14 mouse cellular contexts compared by ENCODE assay signal in the genomic region with DNA sequence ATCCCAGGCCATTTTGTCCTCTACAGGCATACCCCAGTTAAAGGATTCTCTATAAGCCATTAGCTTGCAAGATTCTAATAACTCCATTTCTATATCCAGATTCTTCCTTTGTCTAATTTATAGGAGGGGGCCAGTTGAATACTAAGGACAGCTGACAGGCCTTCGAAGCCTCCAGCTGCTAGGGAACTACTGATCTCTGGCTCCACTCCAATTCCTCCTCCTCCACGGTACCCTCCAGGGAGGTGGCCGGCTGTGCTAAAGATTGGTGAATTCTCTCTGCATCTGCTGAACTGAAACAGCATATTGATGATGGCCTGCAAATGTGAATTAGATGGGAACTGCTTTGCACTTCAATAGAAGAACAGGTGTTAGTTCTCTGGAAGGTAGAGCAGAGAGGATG.
DNase-seq lines count a peak whose midpoint lies in the region; ATAC-seq and TF ChIP-seq lines count a peak whose summit lies in the region.
"Had no signal": no experiment of that assay in that cellular context is flagged by ENCODE, and none has a peak within 500 bp of the region (broad histone marks: within the 10 kb centered on the region; RNA-seq: fewer than 3 reads in every experiment).

No protein-coding gene starts in this region.

- no peak overlapping the region for H3K4me3 ChIP-seq in midbrain, embryonic 12.5 days
- no peak overlapping the region for H3K4me3 ChIP-seq in midbrain, embryonic 11.5 days (ENCODE audit: low read depth, low read length)
- no peak overlapping the region for H3K4me3 ChIP-seq in forebrain, embryonic 16.5 days (replicated peaks; ENCODE audit: low read length)
- H3K4me3 ChIP-seq in hindbrain, postnatal 0 days (ENCODE audit: low read length): no peak overlapping the region
- H3K4me3 ChIP-seq: left cerebral cortex, adult 2 months had no signal

- peaks cover 12% of the 10 kb centered on the region for H3K4me1 ChIP-seq in midbrain, embryonic 12.5 days
- no peaks in the 10 kb centered on the region for H3K4me1 ChIP-seq in midbrain, embryonic 11.5 days (ENCODE audit: control insufficient read depth, insufficient read depth, low read length)
- peaks cover 3% of the 10 kb centered on the region; the same call in 1 of the 2 replicates for H3K4me1 ChIP-seq in forebrain, embryonic 16.5 days (replicated peaks; ENCODE audit: control insufficient read depth, insufficient read depth, low read length)
- H3K4me1 ChIP-seq in hindbrain, postnatal 0 days (ENCODE audit: insufficient read depth, low read length): no peaks in the 10 kb centered on the region

- peak; percentile 65; the same call in 1 of the 2 replicates for ATAC-seq in midbrain, embryonic 12.5 days (ENCODE audit: low FRiP score, low read depth)
- ATAC-seq in midbrain, embryonic 11.5 days (ENCODE audit: low FRiP score): no peak
- ATAC-seq in forebrain, embryonic 16.5 days: peak; percentile 67; the same call in 1 of the 2 replicates
- peak; percentile 62 for ATAC-seq in hindbrain, postnatal 0 days
- ATAC-seq: CD4-positive, CD25-positive, alpha-beta regulatory T cell, adult 4 months had no signal

- no peak overlapping the region for H3K9ac ChIP-seq in midbrain, embryonic 12.5 days (replicated peaks)
- no peak overlapping the region for H3K9ac ChIP-seq in midbrain, embryonic 11.5 days (ENCODE audit: low read length)
- H3K9ac ChIP-seq in forebrain, embryonic 16.5 days (replicated peaks; ENCODE audit: low read depth, low read length): no peak overlapping the region
- no peak overlapping the region for H3K9ac ChIP-seq in hindbrain, postnatal 0 days (replicated peaks; ENCODE audit: low read length)

- H3K36me3 ChIP-seq in midbrain, embryonic 12.5 days: no peaks in the 10 kb centered on the region
- no peaks in the 10 kb centered on the region for H3K36me3 ChIP-seq in midbrain, embryonic 11.5 days (ENCODE audit: control insufficient read depth, insufficient read depth, low read length)
- no peaks in the 10 kb centered on the region for H3K36me3 ChIP-seq in forebrain, embryonic 16.5 days (ENCODE audit: control insufficient read depth, insufficient read depth)
- no peaks in the 10 kb centered on the region for H3K36me3 ChIP-seq in hindbrain, postnatal 0 days (ENCODE audit: insufficient read depth, low read length)

- no peak for DNase-seq in midbrain, embryonic 11.5 days (ENCODE audit: low spot score, missing footprints)
- peak; percentile 75 for DNase-seq in hindbrain, postnatal 0 days (ENCODE audit: low spot score)
- peak; percentile 24 for DNase-seq in retina, postnatal 1 day
- no peak for DNase-seq in adrenal gland, adult 18-20 months (ENCODE audit: low spot score in 2 of 2)
- no peak for DNase-seq in heart, postnatal 4 days
- DNase-seq: cerebellum, adult 9-10 months; heart, postnatal 14 days; kidney, adult 11 months; kidney, postnatal 4 days; thymus, adult 2 months had no signal

- no peaks in the 10 kb centered on the region for H3K27me3 ChIP-seq in midbrain, embryonic 12.5 days
- H3K27me3 ChIP-seq in midbrain, embryonic 11.5 days (ENCODE audit: control insufficient read depth, insufficient read depth, low read length): no peaks in the 10 kb centered on the region
- H3K27me3 ChIP-seq in forebrain, embryonic 16.5 days (replicated peaks; ENCODE audit: control insufficient read depth, insufficient read depth, low read length): no peaks in the 10 kb centered on the region
- no peaks in the 10 kb centered on the region for H3K27me3 ChIP-seq in hindbrain, postnatal 0 days (ENCODE audit: insufficient read depth, low read length)

- H3K4me2 ChIP-seq in midbrain, embryonic 12.5 days (replicated peaks): no peak overlapping the region
- no peak overlapping the region for H3K4me2 ChIP-seq in midbrain, embryonic 11.5 days
- H3K4me2 ChIP-seq in forebrain, embryonic 16.5 days (ENCODE audit: low read length): no peak overlapping the region
- H3K4me2 ChIP-seq in hindbrain, postnatal 0 days (ENCODE audit: low read depth, low read length): no peak overlapping the region

- no peak for TF ChIP-seq CTCF in hindbrain, postnatal 0 days (IDR thresholded peaks at IDR 0.05; ENCODE audit: low read depth)

- 53% methylated on average over 3 of the region's 3 CpGs for WGBS in midbrain, embryonic 12.5 days
- 51% methylated on average over 3 of the region's 3 CpGs for WGBS in midbrain, embryonic 11.5 days
- 10% methylated on average over 3 of the region's 3 CpGs for WGBS in forebrain, embryonic 16.5 days
- WGBS in hindbrain, postnatal 0 days: 7% methylated on average over 3 of the region's 3 CpGs

- no peaks in the 10 kb centered on the region for H3K9me3 ChIP-seq in midbrain, embryonic 12.5 days
- no peaks in the 10 kb centered on the region for H3K9me3 ChIP-seq in midbrain, embryonic 11.5 days (ENCODE audit: control insufficient read depth, low read length)
- H3K9me3 ChIP-seq in forebrain, embryonic 16.5 days (ENCODE audit: control insufficient read depth, low read length): no peaks in the 10 kb centered on the region
- no peaks in the 10 kb centered on the region for H3K9me3 ChIP-seq in hindbrain, postnatal 0 days (ENCODE audit: low read length)

- peak overlapping the region; percentile 47 for H3K27ac ChIP-seq in midbrain, embryonic 12.5 days (replicated peaks)
- H3K27ac ChIP-seq in midbrain, embryonic 11.5 days (ENCODE audit: low read depth, low read length): no peak overlapping the region
- H3K27ac ChIP-seq in forebrain, embryonic 16.5 days (ENCODE audit: low read length): no peak overlapping the region
- no peak overlapping the region for H3K27ac ChIP-seq in hindbrain, postnatal 0 days
- H3K27ac ChIP-seq: left cerebral cortex, adult 2 months had no signal

Comparison
In these comparisons a context has a peak if more than half of its experiments do, and no peak if none do; other contexts are left out.
1. DNase-seq: peak in hindbrain, postnatal 0 days (single experiment) and retina, postnatal 1 day (single experiment); none in midbrain, embryonic 11.5 days (single experiment), adrenal gland, adult 18-20 months (0 of 2) and heart, postnatal 4 days (single experiment).